Mouse (Mus musculus) midbrain, postnatal 0 days (tissue): Measurements from ENCODE around the gene Hsdl2. TPM values are rescaled to one million over a fixed set of nuclear protein-coding genes. Genes with fewer than 3 reads are reported as not detected.
"Not testable (repeated sequence)": the region's sequence is repeated elsewhere in the genome, so short reads cannot be mapped to it uniquely, and the experiment has no call there.

Source experiments
- ATAC-seq: fragments of 200-750 bp; cut with Nextera tagmentation; 2 replicates; pipeline ENCODE4 v1.8.0; 2017; ENCODE audit warnings: moderate number of reproducible peaks, mild to moderate bottlenecking, moderate TSS enrichment, moderate library complexity; ENCODE audit not compliant: low FRiP score
- DNase-seq: peaks from one replicate; pipeline ENCODE4 v3.0.0-alpha.2; 2015; ENCODE audit warnings: low spot score
- H3K27ac ChIP-seq: fragments of 300-500 bp; sonication (generic); 2 replicates; pipeline ENCODE4 v1.5.1; 2014; ENCODE audit warnings: low read depth, mild to moderate bottlenecking, low read length, mixed read lengths
- H3K27me3 ChIP-seq: fragments of 300-500 bp; sonication (generic); 2 replicates; pipeline ENCODE4 v1.6.1; 2014; ENCODE audit warnings: low read length, control low read depth, mixed read lengths; ENCODE audit not compliant: insufficient read depth
- H3K36me3 ChIP-seq: fragments of 300-500 bp; sonication (generic); 2 replicates; pipeline ENCODE4 v1.6.1; 2014; ENCODE audit warnings: low read length, control low read depth, mixed read lengths; ENCODE audit not compliant: insufficient read depth
- H3K4me1 ChIP-seq: fragments of 300-500 bp; sonication (generic); 2 replicates; pipeline ENCODE4 v1.6.1; 2014; ENCODE audit warnings: mild to moderate bottlenecking, control low read depth, antibody characterized with exemption, low read length, mixed read lengths; ENCODE audit not compliant: insufficient read depth
- H3K4me2 ChIP-seq: fragments of 300-500 bp; sonication (generic); 2 replicates; pipeline ENCODE4 v1.6.1; 2014; ENCODE audit warnings: low read depth, mild to moderate bottlenecking, low read length, mixed read lengths; ENCODE audit not compliant: poor library complexity, severe bottlenecking
- H3K4me3 ChIP-seq: fragments of 300-500 bp; sonication (generic); 2 replicates; pipeline ENCODE4 v1.5.1; 2014; ENCODE audit warnings: low read depth, mild to moderate bottlenecking, low read length, moderate library complexity
- H3K9ac ChIP-seq: fragments of 300-500 bp; sonication (generic); replicated peaks from 2 replicates; pipeline ENCODE4 v1.6.1; 2014; ENCODE audit warnings: mild to moderate bottlenecking, low read length, moderate library complexity, mixed read lengths; ENCODE audit not compliant: poor library complexity, severe bottlenecking
- H3K9me3 ChIP-seq: fragments of 300-500 bp; sonication (generic); 2 replicates; pipeline ENCODE4 v1.6.1; 2016; ENCODE audit warnings: low read length, control low read depth
- CTCF ChIP-seq: IDR thresholded peaks from 2 replicates; pipeline ENCODE4 v1.5.1; 2016; ENCODE audit warnings: antibody characterized with exemption, mild to moderate bottlenecking
- WGBS: fragments of 180-500 bp; shearing (Covaris S2); extraction: QIAGEN DNeasy Blood & Tissue Kit; methylation state at CpG from one replicate; pipeline ENCODE4 v1.1.7; 2014; 5-methylcytosine and 5-hydroxymethylcytosine counted together
- polyA plus RNA-seq: library from polyadenylated mRNA; unstranded; fragments of >200 nt; fragmentation: Nextera tagmentation; extraction: Ambion mirVana; gene quantifications from 2 replicates; pipeline ENCODE4 v1.2.1, GENCODE M21; 2015
- total RNA-seq: library from RNA; depleted of rRNA; stranded (reverse); fragments of >200 nt; gene quantifications from 2 replicates; pipeline ENCODE4 v1.2.3, GENCODE M21; 2014

The Hsdl2 gene
- total and polyA plus RNA-seq, 2 experiments from 2014 or later: 27.7 to 33.0 TPM

- no peak overlapping the region for H3K9ac ChIP-seq
These were observed 23.2 kb upstream of the Hsdl2 start for GRCm38 (mm10) chr4:59558096-59558720.

DNA sequence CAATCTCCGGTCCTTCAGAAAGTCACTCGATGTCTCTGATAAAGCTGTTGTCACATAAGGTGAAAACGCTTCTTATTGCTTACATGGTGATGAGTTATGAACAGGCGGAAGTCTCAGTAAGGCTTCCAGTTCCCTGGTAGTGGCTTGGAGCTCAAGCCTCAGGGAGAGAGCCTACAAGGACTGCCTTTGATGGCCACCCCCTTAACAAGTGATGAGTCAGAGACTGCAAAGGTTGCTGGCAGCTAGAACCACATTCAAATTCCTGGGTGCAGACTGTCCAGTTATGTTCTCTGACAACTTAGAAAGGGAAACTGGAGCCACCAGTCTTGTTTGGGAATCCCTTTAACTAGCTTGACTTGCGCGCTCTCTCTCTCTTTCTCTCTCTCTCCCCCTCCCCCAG, 21.2 kb upstream of the Hsdl2 start:
- Histone ChIP-seq H3K27me3 (no peaks in the 10 kb centered on the region), H3K9me3 (no peaks in the 10 kb centered on the region), H3K9ac (no peak overlapping the region), H3K36me3 (no peaks in the 10 kb centered on the region), H3K4me1 (no peaks in the 10 kb centered on the region), H3K4me2 (no peak overlapping the region), H3K4me3 (no peak overlapping the region), H3K27ac (no peak overlapping the region)
- WGBS: 96% methylated on average over 6 of the region's 6 CpGs
- TF ChIP-seq CTCF: no peak
- ATAC-seq (no peak), DNase-seq (no peak)

More at GRCm38 (mm10) chr4:59558096-59558720, 23.2 kb upstream of the Hsdl2 start:
- Histone ChIP-seq H3K27ac (no peak overlapping the region), H3K27me3 (no peaks in the 10 kb centered on the region), H3K4me1 (no peaks in the 10 kb centered on the region), H3K9me3 (no peaks in the 10 kb centered on the region), H3K36me3 (no peaks in the 10 kb centered on the region), H3K4me2 (no peak overlapping the region), H3K4me3 (no peak overlapping the region)
- WGBS: 70% methylated on average over 6 of the region's 6 CpGs
- DNase-seq: no peak
- ATAC-seq: no peak
- TF ChIP-seq CTCF: no peak

GRCm38 (mm10) chr4:59564128-59564527, 17.2 kb upstream of the Hsdl2 start:
- TF ChIP-seq CTCF: no peak
- H3K9ac ChIP-seq: no peak overlapping the region
- H3K36me3 ChIP-seq: no peaks in the 10 kb centered on the region
- 84% methylated on average over 3 of the region's 3 CpGs for WGBS
- DNase-seq: no peak
- no peak overlapping the region for H3K4me3 ChIP-seq
- no peak overlapping the region for H3K4me2 ChIP-seq
- no peaks in the 10 kb centered on the region; the same call in 1 of the 2 replicates for H3K9me3 ChIP-seq
- no peaks in the 10 kb centered on the region for H3K4me1 ChIP-seq
- no peak for ATAC-seq
- H3K27ac ChIP-seq: no peak overlapping the region
- no peaks in the 10 kb centered on the region for H3K27me3 ChIP-seq

DNA sequence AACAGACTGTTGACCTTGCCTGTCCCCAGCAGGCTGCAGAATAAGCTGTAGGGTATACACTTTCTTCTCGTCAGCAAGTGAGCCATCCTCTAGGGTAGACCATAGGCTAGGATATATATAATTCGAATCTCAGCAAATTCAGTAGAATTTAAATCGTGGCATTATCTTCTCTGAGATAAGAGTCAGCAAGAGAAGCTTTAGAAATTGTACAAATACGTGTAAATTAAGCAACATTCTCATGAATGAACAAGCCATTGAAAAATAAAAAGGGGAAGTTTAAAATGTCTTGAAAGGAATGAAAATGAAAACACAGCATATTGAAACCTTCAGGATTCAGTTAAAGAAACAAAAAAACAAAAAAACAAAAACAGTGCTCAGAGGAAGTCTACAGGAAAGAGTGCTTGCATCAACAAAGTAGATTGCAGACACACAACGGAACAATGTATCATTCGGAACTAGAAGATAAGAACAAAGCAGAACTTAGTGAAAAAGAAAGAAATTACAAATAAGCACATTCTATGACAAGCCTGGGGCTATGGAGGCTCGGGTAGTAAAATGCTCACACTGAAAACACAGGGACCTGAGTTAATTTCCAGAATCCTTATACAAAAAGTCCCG, 15.7 kb upstream of the Hsdl2 start:
- H3K4me1 ChIP-seq: no peaks in the 10 kb centered on the region
- no peak overlapping the region for H3K9ac ChIP-seq
- no peak for TF ChIP-seq CTCF
- H3K36me3 ChIP-seq: no peaks in the 10 kb centered on the region
- no peak overlapping the region for H3K4me2 ChIP-seq
- H3K4me3 ChIP-seq: no peak overlapping the region
- H3K27me3 ChIP-seq: no peaks in the 10 kb centered on the region
- WGBS: 75% methylated on average over 8 of the region's 8 CpGs
- H3K9me3 ChIP-seq: no peaks in the 10 kb centered on the region; the same call in 1 of the 2 replicates
- no peak overlapping the region for H3K27ac ChIP-seq
- DNase-seq (no peak), ATAC-seq (no peak)

GRCm38 (mm10) chr4:59567576-59568260, 13.6 kb upstream of the Hsdl2 start:
- Histone ChIP-seq H3K9me3 (no peaks in the 10 kb centered on the region; the same call in 1 of the 2 replicates), H3K9ac (no peak overlapping the region), H3K27ac (no peak overlapping the region), H3K4me2 (no peak overlapping the region), H3K27me3 (no peaks in the 10 kb centered on the region), H3K36me3 (no peaks in the 10 kb centered on the region), H3K4me1 (no peaks in the 10 kb centered on the region), H3K4me3 (no peak overlapping the region)
- 85% methylated on average over 6 of the region's 6 CpGs for WGBS
- ATAC-seq: no peak
- no peak for TF ChIP-seq CTCF
- no peak for DNase-seq

- H3K36me3 ChIP-seq: no peaks in the 10 kb centered on the region
- ATAC-seq (peak; percentile 58), DNase-seq (peak; percentile 88)
- H3K9ac ChIP-seq: no peak overlapping the region
- H3K27ac ChIP-seq: no peak overlapping the region
- no peaks in the 10 kb centered on the region; the same call in 1 of the 2 replicates for H3K9me3 ChIP-seq
- peak; percentile 88 for TF ChIP-seq CTCF
- H3K27me3 ChIP-seq: no peaks in the 10 kb centered on the region
- H3K4me1 ChIP-seq: no peaks in the 10 kb centered on the region
- WGBS: 3% methylated on average over 7 of the region's 7 CpGs
- no peak overlapping the region for H3K4me3 ChIP-seq
- no peak overlapping the region for H3K4me2 ChIP-seq
These were observed 11.8 kb upstream of the Hsdl2 start for GRCm38 (mm10) chr4:59569538-59569937.

- H3K4me1 ChIP-seq, H3K36me3 ChIP-seq, H3K27ac ChIP-seq, H3K9ac ChIP-seq, H3K27me3 ChIP-seq, DNase-seq, H3K4me2 ChIP-seq, H3K4me3 ChIP-seq, H3K9me3 ChIP-seq, ATAC-seq: not testable (repeated sequence)
- WGBS: 94% methylated on average over 7 of the region's 8 CpGs
These were observed 10.8 kb upstream of the Hsdl2 start for GRCm38 (mm10) chr4:59570519-59570918.
